Mouse (Mus musculus) urinary bladder, postnatal 10 days (tissue): ENCODE data around the gene Gba.

Source experiments
- DNase-seq: peaks from one replicate; pipeline ENCODE4 v3.0.0; 2022; ENCODE audit warnings: low spot score

The Gba gene

DNA sequence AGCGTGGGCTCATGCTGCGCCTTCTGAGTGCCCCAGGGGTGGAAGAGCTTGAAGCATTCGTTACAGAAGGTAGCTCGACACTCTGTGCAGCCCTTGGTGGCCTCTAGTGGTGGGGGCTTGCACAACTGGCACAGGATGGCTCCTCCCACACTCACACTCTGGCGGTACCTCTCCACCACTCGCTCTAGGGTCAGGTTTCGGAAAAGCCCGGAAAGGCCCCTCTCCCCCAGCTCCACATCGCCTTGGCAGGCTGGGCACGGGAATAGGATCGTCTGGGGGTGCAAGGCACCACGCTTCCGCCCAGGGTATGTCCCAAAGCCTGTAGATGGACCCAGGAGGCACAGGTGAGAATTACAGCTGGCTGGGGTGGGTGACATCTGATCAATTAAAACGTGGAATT, 40.9 kb downstream of the Gba start:
- no peak for DNase-seq

- no peak for DNase-seq
Measured at GRCm38 (mm10) chr3:89244158-89244981, 41.6 kb downstream of the Gba start.

GRCm38 (mm10) chr3:89244982-89245687, 42.4 kb downstream of the Gba start:
- no peak for DNase-seq

DNA sequence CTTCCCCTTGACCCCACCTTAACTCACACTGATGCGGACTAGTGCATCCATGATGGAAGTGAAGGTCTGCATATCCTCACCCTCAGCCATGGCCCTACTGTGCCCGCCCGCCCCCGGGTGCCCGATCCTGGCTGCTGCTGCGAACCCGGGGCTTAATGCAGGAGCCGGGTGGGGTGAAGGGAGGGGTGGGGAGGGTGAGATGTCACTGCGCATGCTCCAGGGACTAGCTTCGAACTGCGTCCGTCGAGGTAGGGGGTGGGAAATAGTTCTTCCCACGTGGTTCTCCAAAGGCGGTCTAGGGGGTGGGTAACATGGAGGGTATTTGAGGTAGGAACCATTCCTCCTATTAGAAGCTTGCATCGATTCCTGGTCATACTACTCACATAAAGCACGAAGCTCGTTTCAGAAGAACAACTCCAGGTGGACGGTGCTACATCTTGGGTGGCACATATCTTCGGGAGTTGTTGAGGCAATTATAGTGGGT, 43.0 kb downstream of the Gba start, which contains the start of gene Krtcap2:
Gene Krtcap2, plus strand, starts transcription at position 279 of the 484 bp plus-strand sequence.
- no peak for DNase-seq

- peak; percentile 58 for DNase-seq
Measured at GRCm38 (mm10) chr3:89246261-89247100, 43.8 kb downstream of the Gba start, which contains the start of gene Trim46. Gene Trim46, minus strand, starts transcription at chr3:89246309.

- no peak for DNase-seq
Measured at GRCm38 (mm10) chr3:89247466-89247865, 44.7 kb downstream of the Gba start.

- no peak for DNase-seq
Measured at GRCm38 (mm10) chr3:89250435-89251040, 47.8 kb downstream of the Gba start.

DNA sequence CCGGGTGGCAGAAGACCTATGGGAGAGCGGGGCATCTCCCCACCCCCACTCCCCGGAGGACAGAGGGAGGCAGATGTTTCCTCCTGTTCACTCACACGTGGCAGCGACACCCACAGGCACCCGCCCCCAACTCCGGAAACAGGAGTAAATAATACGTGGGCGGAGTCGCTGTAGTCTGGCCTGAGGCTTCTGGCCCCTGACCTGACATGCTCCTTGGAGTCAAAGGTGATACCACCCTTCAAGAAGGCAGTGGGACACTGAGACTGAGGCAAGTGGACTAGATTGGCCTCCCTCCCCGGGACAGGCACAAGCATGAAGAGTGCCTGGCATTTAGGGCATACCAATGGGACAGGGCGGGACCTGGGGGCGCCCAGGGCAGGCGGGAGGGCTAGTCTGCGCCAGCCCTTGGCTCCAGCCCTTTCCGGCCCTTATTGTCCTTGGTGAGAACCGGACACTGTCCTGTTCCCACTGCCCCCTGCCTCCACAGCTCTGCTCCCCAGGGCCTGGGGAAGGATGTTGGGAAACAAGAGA, 48.7 kb downstream of the Gba start:
- no peak for DNase-seq

DNA sequence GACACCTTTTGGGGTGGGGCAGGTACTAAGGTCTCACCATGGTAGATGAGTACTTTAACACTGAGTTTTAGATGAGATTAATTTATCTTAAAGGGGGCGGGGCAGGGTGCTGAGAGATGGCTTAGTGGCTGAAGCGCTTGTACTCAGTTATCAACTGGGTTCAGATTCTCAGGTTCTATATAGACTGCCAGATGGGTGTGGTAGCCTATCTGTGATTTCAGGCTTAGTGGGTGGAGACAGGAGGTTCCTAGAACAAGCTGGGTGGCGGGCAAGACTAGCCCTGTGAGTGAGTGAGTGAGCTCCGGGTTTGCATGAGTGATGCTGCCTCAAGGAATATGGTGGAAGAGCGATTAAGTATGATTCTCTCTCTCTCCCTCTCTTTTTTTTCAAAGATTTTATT, 52.3 kb downstream of the Gba start:
- no peak for DNase-seq

- DNase-seq, result no peak
Measured at GRCm38 (mm10) chr3:89256177-89256576, 53.4 kb downstream of the Gba start.
